Mouse (Mus musculus) liver, adult 2 months (tissue): ENCODE measurements at regions not wholly inside any gene's neighbourhood (a gene's known extent, or its start where the extent isn't known, plus 50 kb on each side); places are given as distances from the start of the nearest gene placed in this dataset.

ENCODE experiments used
- DNase-seq: peaks from one replicate; pipeline ENCODE4 v3.0.0-alpha.2; 2011; ENCODE audit warnings: low read depth, low spot score; ENCODE audit errors: extremely low read depth
- H3K27ac ChIP-seq: fragments of 200-500 bp; replicated peaks from 2 replicates; pipeline ENCODE4 v1.5.1; 2012; ENCODE audit warnings: low read depth, mild to moderate bottlenecking, control low read depth, inconsistent platforms, low read length; ENCODE audit not compliant: insufficient read depth
- H3K27me3 ChIP-seq: fragments of 200-500 bp; 2 replicates; pipeline ENCODE4 v1.6.1; 2012; ENCODE audit warnings: mild to moderate bottlenecking, moderate library complexity, low read length, inconsistent platforms; ENCODE audit not compliant: control insufficient read depth, insufficient read depth
- H3K36me3 ChIP-seq: fragments of 200-500 bp; 2 replicates; pipeline ENCODE4 v1.6.1; 2012; ENCODE audit warnings: low read length, inconsistent platforms; ENCODE audit not compliant: control insufficient read depth, insufficient read depth
- H3K4me1 ChIP-seq: fragments of 200-500 bp; 2 replicates; pipeline ENCODE4 v1.6.1; 2011; ENCODE audit warnings: low read length; ENCODE audit not compliant: control insufficient read depth, insufficient read depth
- H3K4me3 ChIP-seq: fragments of 200-500 bp; 2 replicates; pipeline ENCODE4 v1.5.1; 2011; ENCODE audit warnings: low read depth, mild to moderate bottlenecking, control low read depth, low read length, moderate library complexity; ENCODE audit not compliant: insufficient read depth
- H3K79me2 ChIP-seq: fragments of 200-500 bp; 2 replicates; pipeline ENCODE4 v1.6.1; 2012; ENCODE audit warnings: inconsistent platforms, mild to moderate bottlenecking, low read length, moderate library complexity; ENCODE audit not compliant: control insufficient read depth, insufficient read depth
- H3K9ac ChIP-seq: fragments of 200-500 bp; 2 replicates; pipeline ENCODE4 v1.6.1; 2012; ENCODE audit warnings: low read depth, mild to moderate bottlenecking, control low read depth, inconsistent platforms, low read length
- CTCF ChIP-seq: fragments of 200-500 bp; IDR thresholded peaks from 2 replicates; pipeline ENCODE4 v1.5.1; 2011; ENCODE audit warnings: low read depth, low read length, control low read depth
- POLR2A ChIP-seq: fragments of 200-500 bp; IDR thresholded peaks from 2 replicates; pipeline ENCODE4 v1.6.1; 2011; ENCODE audit warnings: low read length, control low read depth; ENCODE audit not compliant: insufficient read depth; ENCODE audit errors: extremely low read depth
- WGBS: fragments of 180-500 bp; shearing (Covaris S2); methylation state at CpG from one replicate; pipeline ENCODE4 v1.1.7; 2018; 5-methylcytosine and 5-hydroxymethylcytosine counted together

GRCm38 (mm10) chr12:69476631-69477091 lies 104.4 kb upstream of the Gm9887 start:
- H3K4me1 ChIP-seq: no peaks in the 10 kb centered on the region
- H3K36me3 ChIP-seq: no peaks in the 10 kb centered on the region
- H3K27ac ChIP-seq: no peak overlapping the region
- H3K9ac ChIP-seq: no peak overlapping the region
- no peak overlapping the region for H3K4me3 ChIP-seq
- no peaks in the 10 kb centered on the region for H3K79me2 ChIP-seq
- TF ChIP-seq CTCF (no peak), POLR2A (no peak)
- H3K27me3 ChIP-seq: no peaks in the 10 kb centered on the region
- WGBS: 41% methylated on average over 18 of the region's 18 CpGs
- no peak for DNase-seq

GRCm38 (mm10) chr12:69476131-69476530 lies 103.9 kb upstream of the Gm9887 start:
- Histone ChIP-seq H3K4me3 (no peak overlapping the region), H3K9ac (no peak overlapping the region), H3K36me3 (no peaks in the 10 kb centered on the region), H3K27me3 (no peaks in the 10 kb centered on the region), H3K79me2 (no peaks in the 10 kb centered on the region), H3K27ac (no peak overlapping the region), H3K4me1 (no peaks in the 10 kb centered on the region)
- TF ChIP-seq CTCF (no peak), POLR2A (no peak)
- no peak for DNase-seq
- 96% methylated on average over 4 of the region's 4 CpGs for WGBS

GRCm38 (mm10) chr12:69474916-69475661 lies 102.8 kb upstream of the Gm9887 start:
- peak overlapping the region; percentile 20; the same call in 1 of the 2 replicates for H3K27ac ChIP-seq
- H3K4me3 ChIP-seq: no peak overlapping the region
- H3K27me3 ChIP-seq: no peaks in the 10 kb centered on the region
- DNase-seq: no peak
- no peaks in the 10 kb centered on the region for H3K4me1 ChIP-seq
- TF ChIP-seq CTCF (no peak), POLR2A (no peak)
- no peaks in the 10 kb centered on the region for H3K36me3 ChIP-seq
- H3K79me2 ChIP-seq: no peaks in the 10 kb centered on the region
- WGBS: 80% methylated on average over 17 of the region's 17 CpGs
- no peak overlapping the region for H3K9ac ChIP-seq

GRCm38 (mm10) chr12:69474141-69474915 lies 102.1 kb upstream of the Gm9887 start:
- Histone ChIP-seq H3K79me2 (no peaks in the 10 kb centered on the region), H3K4me1 (no peaks in the 10 kb centered on the region), H3K36me3 (no peaks in the 10 kb centered on the region), H3K4me3 (no peak overlapping the region), H3K27me3 (no peaks in the 10 kb centered on the region), H3K27ac (peak overlapping the region; percentile 26; the same call in 1 of the 2 replicates), H3K9ac (no peak overlapping the region)
- TF ChIP-seq POLR2A (no peak), CTCF (no peak)
- WGBS: 73% methylated on average over 14 of the region's 14 CpGs
- no peak for DNase-seq

GRCm38 (mm10) chr12:69473379-69474057 lies 101.3 kb upstream of the Gm9887 start:
- WGBS: 93% methylated on average over 13 of the region's 13 CpGs
- Histone ChIP-seq H3K79me2 (no peaks in the 10 kb centered on the region), H3K36me3 (no peaks in the 10 kb centered on the region), H3K4me1 (no peaks in the 10 kb centered on the region), H3K4me3 (no peak overlapping the region), H3K27ac (no peak overlapping the region), H3K27me3 (no peaks in the 10 kb centered on the region), H3K9ac (no peak overlapping the region)
- TF ChIP-seq CTCF: no peak
- no peak for DNase-seq
